Mouse (Mus musculus) kidney, postnatal 10 days (tissue): Measurements from ENCODE around the gene Hoxb6.
A peak's percentile ranks its signal among the peaks of the same experiment; 100 is the strongest.

Experiments
- DNase-seq: peaks from one replicate; pipeline ENCODE4 v3.0.0; 2021; ENCODE audit warnings: mixed read lengths

Gene Hoxb6

DNA sequence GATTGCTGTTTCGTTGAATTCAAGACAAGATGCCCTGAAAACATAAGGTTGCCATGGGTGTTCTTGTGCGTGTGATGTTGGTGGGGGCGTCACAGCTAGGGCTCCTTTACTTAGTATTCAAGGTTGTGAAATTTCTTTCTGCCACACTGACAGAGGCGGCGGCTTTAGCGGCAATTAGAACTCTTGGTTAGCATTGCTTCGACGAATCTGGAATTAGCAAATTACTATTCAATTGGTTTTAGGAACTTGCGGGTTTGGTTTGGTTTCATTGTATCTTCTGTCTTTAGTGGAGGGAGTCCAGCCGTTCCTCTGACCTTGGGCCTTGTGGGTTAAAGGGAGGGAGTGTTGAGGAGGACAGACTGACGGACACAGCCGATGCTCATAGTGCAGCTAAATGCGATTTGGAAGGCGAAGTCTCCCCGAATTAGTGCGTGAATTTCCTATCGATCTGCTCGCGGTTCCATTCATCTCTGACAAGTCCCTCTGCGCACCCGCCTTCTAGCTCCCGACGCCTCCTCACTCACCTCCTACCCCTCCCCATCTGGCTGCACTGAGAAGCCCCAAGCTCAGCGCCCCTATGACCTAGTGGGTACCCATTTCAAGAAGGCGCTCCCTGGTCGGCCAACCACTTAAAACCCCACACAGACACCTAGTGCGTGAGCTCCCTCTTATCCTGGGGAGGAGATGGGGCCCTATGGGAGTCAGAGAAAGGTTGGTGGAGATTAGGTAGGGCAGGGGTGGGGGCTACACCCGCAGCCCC, 25.5 kb downstream of the Hoxb6 start, which contains the start of gene Hoxb4:
Hoxb4 (plus strand) TSS at position 660 of the 760 bp plus-strand sequence.
- DNase-seq, result no peak

DNA sequence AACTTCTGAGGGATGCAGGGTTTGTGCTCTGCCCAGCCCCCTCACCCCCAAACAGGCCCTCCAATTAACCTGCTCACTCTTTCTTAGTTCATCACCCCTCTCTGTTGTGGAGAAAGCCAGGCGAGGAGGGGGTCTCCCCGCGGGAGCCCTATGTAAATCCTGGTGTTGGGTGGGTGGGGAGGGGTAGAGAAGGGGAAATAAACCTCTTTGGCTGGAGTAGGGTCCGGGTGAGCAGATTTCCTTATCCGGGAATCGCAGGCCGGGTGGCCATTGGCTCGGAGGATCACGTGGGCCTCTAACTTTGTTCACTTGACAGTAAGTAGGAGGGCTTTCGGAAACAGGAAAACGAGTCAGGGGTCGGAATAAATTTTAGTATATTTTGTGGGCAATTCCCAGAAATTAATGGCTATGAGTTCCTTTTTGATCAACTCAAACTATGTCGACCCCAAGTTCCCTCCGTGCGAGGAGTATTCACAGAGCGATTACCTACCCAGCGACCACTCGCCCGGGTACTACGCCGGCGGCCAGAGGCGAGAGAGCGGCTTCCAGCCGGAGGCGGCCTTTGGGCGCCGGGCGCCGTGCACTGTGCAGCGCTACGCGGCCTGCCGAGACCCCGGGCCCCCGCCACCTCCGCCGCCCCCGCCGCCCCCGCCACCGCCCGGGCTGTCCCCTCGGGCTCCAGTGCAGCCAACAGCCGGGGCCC, 26.2 kb downstream of the Hoxb6 start:
- peak; percentile 91 for DNase-seq

DNA sequence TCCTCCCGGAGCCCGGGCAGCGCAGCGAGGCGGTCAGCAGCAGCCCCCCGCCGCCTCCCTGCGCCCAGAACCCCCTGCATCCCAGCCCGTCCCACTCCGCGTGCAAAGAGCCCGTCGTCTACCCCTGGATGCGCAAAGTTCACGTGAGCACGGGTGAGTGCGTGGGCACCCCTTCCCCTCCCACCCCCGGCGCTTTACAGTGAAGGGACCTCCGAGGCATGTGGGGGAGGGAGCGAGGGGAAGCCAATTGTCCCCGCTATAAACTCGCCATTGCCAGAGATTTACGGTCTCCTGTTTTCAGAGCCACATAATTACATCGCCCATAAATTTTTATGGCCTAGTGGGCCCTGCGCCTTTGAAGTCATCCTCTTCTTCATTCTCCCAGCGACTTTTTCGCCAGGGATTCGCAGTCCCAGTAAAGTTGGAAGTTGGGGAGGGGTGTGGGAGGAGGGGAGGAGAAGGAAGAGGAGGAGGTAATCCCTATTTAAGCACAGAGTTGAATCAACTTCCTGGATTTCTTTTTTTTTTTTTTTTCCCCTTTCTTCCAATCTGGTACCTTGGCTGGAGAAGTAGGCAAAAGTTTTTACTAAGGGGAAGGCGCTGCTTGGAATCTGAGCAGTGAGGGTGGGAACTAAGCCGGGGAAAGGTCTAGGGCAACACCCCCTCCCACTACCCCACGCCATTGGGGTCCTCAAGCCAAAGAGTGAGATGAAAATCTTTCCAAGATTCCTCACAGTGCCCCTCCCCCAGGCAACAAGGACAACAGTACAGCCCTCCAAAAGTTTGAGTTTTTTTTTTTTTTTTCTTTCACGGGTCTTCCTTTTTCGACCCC, 27.0 kb downstream of the Hoxb6 start:
- DNase-seq, result peak; percentile 80

DNA sequence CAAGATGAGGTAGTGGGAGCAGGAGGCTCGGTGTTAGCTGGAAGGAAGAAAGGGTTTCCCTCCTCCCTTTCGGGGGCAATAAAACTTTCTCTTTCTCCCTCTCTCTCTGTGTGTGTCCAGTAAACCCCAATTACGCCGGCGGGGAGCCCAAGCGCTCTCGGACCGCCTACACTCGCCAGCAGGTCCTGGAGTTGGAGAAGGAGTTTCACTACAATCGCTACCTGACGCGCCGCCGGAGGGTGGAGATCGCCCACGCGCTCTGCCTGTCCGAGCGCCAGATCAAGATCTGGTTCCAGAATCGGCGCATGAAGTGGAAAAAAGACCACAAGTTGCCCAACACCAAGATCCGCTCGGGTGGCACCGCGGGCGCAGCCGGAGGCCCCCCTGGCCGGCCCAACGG, 27.6 kb downstream of the Hoxb6 start:
- peak; percentile 80 for DNase-seq

DNA sequence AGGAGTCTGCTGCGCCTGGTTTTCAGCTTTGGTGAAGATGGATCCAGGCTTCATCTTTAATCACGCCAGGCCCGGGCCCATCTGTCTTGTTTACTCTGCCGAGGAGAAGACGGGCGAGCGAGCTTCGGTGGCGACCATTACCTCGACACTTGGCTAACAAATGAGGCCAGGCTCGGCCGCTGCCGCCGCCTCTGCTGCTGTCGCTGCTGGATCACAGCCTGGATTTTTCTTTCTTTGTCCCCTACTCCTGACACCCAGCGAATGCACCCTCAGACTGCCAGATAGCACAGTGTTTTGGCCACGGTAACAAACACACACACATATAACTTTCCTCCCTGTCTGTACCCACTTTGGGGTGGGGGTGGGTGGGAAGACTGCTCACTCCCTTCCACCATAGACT, 28.4 kb downstream of the Hoxb6 start:
- no peak for DNase-seq

DNA sequence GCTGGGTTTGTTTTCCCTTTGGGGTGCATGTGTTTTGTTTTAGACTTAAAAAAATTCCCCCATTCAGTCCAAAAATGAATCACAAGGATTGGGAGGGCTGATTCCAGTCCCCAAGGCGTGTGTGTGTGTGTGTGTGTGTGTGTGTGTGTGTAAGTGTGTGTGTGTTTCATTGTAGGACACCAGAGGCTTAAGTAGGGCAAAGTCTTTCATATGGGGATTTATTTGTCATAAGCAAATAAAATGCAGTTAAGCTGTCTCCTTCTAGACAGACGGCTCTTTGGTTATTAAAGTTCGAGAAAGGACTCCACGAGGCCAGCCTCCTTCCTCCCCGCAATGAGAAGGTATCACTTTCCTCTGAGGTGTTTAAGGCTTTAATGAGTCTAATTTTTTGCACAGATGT, 29.6 kb downstream of the Hoxb6 start:
- DNase-seq, result no peak

DNA sequence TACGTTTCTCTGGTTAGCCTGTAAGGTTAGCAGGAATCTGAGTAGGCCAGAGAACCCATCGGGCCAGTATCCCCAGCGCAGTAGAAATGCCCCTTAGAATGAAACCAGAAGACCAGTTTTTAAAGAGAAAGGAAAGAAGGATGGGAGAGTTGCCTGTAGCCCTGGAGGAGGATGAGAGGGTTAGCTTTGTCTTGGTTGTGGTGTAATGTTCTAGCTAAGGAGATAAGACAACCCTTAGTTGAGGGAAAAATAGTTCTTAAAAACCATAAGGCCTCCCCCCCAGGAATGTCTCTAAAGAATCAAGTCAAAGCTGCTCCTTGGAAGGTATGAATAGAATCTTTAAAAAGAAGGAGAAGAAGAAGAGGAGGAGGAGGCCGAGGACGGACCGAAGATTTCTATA, 30.5 kb downstream of the Hoxb6 start:
- DNase-seq, result no peak

DNA sequence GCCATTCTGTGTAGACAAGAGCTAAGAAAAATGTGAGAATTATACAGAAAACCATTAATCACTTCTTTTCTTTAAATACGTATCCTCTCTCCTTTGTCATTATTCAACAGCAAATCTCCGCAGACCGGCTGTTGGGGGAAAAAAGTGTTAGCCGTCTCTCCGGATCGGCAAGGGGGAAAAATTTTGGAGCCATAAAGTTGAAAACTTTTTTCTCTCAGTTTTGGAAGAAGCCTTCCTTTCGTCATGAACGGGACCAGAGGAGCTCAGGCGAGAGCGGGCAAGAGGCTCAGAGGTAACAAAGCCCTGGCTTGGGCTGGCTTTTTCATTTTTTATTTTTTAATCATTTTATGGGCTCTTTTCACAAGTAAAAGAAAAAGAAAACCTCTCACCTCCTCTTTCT, 30.9 kb downstream of the Hoxb6 start, which contains the start of gene Hoxb3:
Hoxb3 (plus strand) TSS at position 173 of the 400 bp plus-strand sequence.
- no peak for DNase-seq

DNA sequence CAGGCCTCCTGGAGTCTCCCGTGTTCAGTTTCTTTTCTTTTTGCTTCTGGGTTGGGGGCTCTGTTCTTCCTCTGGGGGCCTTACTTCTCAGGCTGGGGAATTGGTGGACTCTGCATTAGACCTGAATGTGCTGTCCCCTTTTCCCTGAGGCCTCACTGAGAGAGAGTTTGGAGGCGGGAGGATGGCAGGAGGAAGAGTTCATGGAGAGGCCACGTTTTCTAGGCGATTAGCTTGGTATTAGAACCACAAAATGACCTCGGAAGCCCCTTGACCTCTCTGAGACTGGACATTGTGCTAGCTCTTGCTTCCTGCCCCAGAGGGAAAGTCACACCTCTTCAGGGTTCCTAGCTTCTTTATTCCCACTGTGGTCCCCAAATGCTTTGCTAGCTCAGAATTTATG, 31.8 kb downstream of the Hoxb6 start:
- no peak for DNase-seq

DNA sequence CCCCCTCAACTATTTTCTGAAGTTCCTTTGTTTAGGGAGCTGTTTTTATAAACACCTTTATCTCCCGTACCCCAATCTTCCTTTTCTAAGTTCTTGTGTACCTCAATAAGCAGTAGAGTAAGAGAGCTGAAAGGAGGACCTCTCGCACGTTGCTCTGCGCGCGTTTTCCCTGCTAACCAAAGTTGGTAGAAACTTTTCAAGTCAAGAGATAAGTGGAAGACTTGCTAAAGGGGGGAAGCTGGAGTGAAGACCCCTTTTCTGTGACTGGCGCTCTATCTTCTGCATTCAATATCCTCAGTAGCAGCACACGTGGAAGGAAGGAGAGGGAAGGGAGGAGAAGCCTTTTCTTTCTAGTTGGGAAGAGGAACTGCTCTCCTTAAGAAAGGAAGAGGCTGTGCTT, 32.7 kb downstream of the Hoxb6 start:
- no peak for DNase-seq

DNA sequence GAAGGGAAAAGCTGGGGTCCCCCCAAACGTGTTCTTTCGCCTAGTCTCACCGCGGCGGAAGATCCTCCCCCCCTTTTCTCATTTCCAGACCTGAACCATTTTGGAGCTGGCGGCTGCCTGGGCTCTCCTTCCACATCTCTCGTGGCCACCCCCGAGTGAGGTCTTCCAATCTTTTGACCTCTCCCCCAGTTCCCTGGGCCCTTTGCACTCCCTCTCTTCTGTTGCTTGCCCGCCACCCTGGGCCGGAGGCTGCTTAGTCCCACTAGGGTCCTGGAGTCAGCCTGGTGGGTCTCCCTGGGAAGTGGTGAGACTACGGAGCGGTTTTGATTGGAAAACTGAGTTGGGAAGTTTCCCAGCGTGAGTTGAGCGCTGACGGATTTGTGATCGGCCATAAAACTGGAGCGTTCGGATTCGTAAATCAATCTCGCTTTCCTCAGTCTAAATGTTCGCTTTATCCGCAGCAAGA, 33.5 kb downstream of the Hoxb6 start:
- DNase-seq, result peak; percentile 61

DNA sequence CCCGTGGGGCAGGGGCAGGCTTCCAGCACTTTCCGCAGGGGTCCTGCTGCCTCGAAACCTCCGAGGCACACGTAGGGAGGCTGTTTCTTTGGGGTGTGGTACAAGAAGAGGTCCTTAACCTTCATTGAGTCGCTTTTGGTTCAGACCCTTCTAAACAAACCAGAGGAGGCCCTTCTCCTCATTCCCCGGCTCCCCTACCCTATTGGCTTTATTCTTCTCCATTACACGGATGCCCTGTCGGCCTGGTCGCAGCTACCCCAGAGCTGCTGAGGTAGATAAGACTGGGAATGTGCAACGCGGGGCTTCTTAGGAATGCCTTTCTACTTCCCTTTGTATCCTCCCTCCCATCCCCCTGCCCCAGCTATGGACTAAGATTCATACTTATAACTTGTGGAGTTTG, 34.4 kb downstream of the Hoxb6 start:
- DNase-seq, result no peak

DNA sequence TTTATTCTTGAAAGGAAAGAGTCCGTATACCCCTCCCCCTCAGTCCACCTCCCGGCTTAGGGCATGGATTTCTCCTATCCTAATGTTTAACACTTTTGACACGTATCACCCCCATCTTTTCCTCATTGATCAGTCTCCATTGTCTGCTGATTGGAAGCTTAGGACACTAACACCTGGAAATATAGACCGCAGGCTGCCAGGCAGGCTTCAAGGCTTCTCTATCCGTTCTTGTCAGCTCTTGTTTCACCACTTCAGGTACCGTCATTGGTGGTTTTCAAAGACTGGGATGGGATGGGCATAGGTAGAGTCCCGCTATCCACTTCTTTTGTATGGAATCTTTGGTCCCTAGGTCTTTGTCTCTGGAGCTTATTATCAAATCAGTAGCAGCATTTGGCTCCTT, 34.8 kb downstream of the Hoxb6 start:
- DNase-seq, result no peak

DNA sequence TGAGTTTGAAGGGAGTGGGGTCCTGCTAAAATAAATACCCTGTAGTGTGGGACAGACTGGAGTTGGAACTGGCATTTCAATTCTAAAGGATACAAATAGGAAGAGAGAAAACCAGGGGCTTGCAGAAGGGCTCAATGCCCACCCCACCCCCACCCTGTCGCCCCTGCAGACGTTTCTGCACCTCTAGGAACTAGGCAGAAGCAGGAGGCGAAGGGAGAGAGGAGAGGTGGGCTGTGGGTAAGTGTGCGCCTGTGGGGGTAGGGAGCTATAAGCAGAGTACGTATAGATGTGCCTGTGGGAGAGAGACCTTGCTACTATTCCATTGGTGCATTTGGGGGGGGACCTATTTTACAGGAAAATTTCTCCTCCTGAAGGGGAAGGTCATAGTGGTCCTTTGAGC, 35.5 kb downstream of the Hoxb6 start:
- no peak for DNase-seq

DNA sequence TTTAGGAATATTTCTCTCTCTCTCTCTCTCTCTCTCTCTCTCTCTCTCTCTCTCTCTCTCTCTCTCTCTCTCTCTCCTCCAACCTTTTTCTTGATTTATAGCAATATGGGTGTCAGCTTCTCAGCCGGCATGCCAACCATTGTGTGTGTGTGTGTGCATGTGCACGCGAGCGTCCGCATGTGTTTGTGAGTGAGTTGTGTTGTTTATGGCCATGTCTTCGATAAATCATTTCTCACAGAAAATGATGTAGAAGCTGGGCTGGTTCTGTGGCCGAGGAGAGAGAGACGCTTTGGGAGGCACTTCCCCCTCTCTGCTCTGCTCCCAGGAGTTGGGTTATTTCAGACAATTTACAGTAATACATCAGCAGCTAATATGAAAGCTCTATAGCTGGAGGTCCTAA, 36.3 kb downstream of the Hoxb6 start:
- no peak for DNase-seq

DNA sequence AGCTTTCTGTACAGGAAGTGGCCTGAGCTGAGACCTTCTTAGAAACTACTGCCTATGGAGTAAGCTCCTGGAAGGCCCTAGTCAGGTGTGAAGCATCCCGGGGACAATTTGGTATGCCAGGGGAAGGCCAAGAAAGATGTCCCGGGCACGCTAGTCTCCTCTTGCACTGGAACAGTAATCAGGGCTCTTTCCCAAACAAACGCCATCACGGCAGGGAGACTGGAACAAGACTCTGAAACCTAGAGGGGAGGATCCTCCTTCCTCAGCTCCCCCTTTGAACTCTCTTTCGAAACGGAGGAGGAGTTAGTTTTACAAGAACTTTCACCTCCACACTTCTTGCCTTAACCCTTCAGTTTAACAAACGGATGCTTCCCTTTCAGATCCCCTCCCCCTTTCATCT, 39.8 kb downstream of the Hoxb6 start:
- no peak for DNase-seq

DNA sequence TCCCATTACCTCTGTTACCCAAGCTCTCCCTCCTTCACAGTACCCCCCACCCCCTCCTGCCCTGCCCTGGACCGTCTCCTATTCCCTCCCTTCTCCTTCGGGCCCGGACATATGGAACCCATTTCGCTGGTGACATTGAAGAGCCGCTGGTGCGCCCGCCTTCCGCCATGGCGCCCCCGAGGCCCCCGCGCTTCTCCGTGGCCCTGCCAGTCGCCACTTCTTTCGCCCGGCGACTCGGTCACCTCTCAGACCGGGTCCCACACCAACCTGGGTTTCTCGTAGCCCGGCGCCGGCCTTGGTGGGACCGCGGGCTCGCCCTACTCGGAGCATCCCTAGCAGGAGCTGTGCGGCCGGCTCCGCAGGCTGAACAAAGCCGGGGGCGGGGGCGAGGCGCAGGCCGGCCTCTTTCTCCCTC, 40.3 kb downstream of the Hoxb6 start:
- DNase-seq, result no peak

DNA sequence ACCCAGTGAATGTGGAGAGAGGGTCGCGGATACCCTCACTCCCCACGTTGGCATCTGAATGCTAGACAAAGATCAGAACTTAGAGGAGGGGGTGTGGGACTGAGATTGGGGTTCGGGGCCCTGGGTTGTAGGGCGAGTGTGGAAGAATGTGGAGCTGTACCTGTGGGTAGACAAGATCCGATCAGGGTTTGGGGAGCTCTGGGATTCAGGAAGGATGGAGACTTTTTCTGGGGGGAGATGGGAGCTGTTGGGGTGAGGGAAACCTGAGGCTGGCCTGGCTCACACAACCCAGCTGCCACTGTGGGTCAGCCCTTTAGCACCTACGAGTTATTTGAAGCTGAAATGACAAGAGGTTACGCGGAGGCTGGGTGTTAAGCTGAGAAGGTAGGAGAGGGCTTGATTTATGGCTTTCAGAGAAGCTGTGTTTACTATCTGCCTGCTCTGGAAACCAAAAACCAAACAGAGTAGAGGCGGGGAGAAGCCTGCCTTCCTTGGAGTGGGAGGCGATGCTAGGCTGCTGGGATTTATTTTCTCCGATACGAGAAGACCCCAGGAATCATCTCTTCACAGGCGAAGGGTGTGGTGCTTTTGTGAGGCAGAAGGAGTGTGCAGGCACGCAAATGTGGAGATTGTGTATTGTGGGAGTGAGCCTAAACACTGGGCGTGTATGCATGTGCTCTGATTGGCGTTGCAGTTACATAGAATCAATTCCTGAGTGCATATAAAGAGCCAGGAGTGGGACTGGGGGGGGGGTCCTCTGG, 41.1 kb downstream of the Hoxb6 start:
- DNase-seq, result no peak

DNA sequence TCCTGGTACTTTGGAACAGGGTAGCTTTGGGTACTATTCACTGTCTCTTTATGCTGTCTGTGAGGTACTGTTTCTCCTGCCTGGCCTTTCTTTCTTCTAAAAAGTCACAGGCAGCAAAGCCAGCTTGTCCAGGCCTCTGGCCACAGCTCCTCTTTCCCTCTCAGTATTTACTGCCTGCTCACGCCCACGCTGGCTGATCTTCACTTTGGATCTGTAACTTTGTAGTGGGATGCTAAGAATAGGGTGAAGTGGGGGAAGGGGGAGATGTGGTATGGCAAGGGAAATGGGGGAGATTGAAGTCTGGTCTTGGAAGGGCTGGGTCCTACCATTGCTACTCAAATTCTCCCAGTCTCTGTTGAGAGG, 41.7 kb downstream of the Hoxb6 start:
- no peak for DNase-seq

DNA sequence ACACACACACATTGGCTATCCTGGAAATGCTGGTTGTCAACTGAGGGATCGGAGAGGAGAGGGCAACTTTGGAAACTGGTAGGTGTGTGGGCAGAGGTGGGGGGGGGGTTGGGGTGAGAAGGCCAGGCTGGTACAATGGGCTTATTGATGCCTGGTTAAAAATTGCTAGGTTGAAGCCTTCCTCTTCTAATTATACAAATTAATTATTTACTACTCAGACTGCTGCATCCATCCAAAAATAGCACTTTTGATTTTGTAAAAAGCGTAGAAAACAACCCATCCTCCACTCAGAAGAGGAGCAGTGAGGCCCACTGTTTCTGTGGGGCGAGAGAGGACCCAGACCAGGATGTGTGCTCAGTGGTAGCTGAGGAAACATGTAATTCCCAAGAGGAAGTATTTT, 42.7 kb downstream of the Hoxb6 start:
- no peak for DNase-seq

DNA sequence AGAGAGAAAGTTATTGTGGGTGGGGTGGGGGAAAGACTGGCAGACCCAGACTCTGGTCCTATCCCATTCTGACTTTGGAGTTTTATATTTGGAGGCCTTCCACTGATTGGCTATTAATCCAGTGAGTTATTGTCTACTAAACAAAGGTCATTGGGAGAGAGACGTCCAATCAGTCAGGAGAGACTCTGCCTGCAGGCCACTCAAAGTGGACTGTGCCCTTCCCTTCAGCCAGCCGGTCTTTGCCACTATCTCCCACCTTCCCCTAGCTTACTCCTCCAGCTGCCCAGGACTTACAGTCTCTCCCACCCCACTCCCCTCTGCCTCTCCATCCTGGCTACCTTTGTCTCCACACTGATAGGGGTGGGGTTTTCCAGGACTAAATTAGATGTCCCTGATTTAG, 44.3 kb downstream of the Hoxb6 start:
- DNase-seq, result no peak

DNA sequence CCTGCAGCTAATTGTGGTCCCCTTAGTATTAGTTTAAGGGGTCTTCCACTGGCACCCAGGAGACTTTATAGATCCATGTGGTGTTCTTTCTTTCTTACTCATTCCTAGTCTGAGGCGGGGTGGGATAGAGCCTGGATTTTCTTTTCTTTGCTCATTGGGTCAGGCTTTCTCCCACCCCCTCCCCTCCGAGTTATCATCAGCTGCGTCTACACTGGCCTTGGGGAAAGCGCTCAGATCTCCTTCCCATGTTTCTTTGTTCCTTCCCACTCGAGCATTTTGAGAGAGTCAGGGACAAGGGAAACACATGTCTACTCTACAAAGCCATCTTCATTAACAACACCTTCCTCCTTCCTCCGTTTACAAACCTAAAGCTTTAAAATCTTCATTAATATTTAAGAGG, 44.8 kb downstream of the Hoxb6 start:
- no peak for DNase-seq
